Mouse (Mus musculus): ENCODE data around the gene Fhl3.
A peak's percentile ranks its signal among the peaks of the same experiment; 100 is the strongest.

Fhl3 gene

DNA sequence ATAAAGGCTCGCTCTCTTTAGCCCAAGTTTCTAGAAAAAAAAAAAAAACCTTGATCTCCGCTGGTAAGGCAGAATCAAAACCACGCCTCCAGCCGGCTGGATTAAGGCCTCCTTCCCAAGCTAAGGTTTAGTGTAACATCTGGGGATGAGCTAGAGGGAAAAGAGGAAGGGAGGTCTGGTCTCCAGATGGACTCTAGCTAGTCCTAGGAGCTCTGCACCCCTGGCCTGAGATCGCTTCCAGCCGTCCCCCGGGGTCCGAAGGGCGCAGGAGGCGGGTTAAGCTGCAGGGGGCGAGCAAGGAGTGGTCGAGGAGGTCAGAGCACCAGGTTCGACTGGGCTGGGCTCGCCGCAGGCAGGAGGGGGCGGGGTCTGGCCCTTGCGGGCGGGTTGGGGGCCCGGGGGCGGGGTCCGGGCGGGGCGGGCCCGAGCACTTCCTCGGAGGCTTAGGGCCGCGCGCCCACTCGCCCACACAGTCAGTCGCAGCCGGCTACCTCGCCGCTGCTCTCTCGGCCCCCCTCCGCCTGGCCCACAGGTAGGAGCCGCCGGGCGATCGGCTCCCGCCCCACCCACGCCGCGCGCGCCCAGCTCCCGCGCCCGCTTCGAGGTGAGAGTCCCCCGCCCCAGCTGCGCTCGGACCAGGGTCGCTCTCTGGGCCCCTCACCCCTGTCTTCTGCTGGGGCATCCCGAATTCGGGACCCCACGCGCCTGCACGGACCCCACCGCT, at the start of gene Fhl3:
Gene Fhl3, plus strand, starts transcription at position 454 of the 724 bp plus-strand sequence.
- peak; percentile 38 to 41 for DNase-seq

DNA sequence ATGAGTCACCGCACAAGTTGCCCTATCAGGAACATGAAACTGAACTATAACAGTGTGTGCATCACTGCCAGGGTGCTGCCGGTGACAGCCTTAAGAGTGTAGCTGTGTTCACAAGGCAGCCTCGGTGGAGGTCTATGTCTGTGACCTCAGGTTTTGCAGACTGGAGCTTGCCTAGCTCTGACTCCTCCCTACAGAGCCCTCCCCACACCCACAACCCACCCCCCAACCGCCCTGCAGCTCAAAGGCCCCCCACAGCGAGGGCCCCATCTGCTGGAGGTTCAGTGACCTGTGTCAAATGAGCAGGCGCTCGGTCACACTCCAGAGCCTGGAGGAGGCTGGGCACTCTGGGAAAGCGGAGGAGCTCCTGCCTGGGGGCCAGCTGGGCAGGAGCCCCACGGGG, 47.6 kb upstream of the Fhl3 start:
- DNase-seq, result no peak

DNA sequence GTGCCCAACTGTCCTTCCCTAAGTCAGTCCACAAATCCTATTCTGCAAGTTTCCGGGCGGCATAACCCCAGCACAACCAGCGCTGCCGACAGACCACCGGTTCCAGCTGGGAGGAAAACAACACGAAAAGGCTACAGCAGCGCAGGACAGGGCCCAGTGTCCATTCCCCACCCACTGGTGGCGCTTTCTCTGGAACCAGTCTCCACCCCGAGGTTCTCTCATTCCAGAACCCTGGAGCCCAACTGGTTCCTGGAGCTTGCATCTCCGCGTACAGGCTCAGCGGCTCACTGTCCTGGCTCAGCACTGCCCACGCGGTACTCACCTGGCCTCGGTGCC, 44.0 kb upstream of the Fhl3 start, which contains the start of gene Pou3f1:
Gene Pou3f1, plus strand, starts transcription at position 290 of the 336 bp plus-strand sequence.
- DNase-seq, result no peak

DNA sequence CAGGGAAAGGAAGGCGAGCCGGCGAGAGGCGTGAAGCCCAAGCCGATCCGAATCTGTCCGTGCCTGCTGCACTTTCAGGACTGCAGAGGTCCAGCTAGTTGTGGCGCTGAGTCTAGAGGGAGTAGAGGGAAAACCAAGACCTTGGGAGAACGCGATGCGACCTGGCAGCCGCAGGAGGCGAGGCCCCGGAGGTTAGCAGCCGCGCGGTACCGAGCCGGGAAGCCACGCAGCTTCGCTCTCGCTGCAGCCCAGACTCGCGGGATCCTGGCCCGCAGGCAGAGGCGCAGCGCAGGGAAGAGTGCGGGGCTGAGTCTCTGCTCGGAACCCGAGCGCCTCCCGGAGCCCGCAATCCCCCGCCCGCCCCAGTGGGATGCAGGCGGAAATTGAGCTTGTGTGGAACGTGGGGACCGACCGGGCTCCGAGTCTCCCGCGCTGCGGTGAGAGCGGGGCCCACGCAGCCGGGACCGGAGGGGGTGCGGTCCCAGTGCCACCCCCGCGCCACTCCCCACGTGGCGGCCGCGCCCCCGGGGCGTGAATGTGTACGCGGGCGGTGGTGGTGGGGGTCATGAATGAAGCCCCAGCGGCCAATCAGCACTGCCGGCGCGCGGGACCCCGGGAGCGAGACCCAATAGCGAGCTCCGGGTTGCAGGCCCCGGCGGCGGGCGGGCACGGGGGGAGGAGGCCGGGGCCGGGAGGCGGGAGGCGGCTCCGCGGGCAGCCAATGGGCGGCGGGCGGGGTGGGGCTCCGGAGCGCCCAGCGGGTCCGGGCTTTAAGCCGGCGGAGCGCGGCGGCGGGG, 43.4 kb upstream of the Fhl3 start:
- DNase-seq, result peak; percentile 77 to 79

DNA sequence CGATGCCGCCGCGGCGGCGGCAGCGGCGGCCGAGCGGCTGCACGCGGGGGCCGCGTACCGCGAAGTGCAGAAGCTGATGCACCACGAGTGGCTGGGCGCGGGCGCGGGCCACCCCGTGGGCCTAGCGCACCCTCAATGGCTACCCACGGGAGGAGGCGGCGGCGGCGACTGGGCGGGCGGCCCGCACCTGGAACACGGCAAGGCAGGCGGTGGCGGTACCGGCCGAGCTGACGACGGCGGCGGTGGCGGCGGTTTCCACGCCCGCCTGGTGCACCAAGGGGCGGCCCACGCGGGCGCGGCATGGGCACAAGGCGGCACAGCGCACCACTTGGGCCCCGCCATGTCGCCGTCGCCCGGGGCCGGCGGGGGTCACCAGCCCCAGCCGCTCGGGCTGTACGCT, 42.7 kb upstream of the Fhl3 start:
- no peak for DNase-seq

DNA sequence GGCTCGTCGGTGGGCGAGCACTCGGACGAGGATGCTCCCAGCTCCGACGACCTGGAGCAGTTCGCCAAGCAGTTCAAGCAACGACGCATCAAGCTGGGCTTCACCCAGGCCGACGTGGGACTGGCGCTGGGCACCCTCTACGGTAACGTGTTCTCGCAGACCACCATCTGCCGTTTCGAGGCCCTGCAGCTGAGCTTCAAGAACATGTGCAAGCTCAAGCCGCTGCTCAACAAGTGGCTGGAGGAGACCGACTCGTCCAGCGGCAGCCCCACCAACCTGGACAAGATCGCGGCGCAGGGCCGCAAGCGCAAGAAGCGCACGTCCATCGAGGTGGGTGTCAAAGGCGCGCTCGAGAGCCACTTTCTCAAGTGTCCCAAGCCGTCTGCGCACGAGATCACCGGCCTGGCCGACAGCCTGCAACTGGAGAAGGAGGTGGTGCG, 42.1 kb upstream of the Fhl3 start:
- DNase-seq, result no peak

DNA sequence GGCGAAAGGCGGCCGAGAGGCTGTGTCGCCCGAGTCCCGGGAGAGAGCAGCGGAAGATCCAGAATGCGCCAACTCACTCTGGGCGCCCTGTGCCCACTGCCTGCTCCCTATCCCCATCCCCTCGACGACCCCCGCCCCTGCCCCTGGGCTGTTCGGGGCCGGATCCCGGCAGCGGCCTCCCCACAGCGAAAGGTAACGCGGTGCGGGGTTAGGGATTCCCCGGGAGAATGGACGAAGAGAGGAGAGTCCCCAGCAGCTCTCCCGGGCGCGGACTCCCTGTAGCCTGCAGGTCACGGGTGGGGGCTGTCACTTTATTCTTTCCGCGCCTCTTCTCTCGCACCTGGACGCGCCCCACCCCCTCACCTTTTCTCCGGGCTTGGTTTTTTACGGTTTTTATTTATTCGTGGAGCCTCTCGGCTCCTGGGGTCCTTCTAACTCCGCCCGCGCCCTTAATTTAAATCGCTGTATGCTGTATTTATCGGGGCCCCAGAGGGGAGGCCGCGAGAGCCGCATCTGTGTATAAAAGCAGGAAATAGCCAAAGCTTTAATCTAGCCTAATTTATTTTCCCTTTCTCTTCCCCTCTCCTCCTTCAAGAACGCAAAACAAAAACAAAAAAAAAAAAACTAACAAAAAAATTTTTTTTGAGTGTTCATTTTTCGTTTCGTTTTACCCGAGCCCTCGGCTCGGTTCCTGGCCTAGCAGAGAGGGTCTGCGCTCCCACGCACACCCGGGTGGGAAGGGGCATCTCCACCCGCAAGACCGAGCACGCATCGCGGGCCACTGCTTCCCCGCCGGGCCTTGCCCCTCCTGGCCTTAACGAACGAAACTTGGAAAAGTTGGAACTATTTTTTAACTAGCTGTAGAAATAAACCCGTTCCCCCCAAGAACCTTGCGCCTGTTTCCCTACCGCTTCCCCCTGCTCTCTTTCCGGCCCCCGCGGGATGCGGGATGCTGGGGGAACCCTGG, 41.0 kb upstream of the Fhl3 start:
- DNase-seq, result no peak

DNA sequence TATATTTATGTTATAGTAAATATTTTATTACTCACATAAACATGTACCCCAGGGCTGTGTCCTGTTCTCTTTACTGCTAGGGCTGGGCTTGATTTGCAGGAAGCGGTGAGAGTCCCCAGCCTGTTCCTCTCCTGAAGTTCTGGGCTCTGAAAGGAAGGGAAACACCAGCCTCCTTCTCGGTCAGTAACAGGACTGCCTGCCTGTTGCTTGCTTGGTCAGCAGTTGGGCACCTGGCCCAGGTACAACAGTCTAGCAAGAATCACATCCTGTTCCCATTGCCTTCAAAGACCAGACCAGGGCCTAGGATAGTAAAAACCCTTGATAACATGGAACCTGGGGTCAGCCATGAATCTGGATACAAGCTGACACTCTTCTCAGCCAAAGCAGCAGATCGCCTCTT, 39.9 kb upstream of the Fhl3 start:
- DNase-seq, result no peak

DNA sequence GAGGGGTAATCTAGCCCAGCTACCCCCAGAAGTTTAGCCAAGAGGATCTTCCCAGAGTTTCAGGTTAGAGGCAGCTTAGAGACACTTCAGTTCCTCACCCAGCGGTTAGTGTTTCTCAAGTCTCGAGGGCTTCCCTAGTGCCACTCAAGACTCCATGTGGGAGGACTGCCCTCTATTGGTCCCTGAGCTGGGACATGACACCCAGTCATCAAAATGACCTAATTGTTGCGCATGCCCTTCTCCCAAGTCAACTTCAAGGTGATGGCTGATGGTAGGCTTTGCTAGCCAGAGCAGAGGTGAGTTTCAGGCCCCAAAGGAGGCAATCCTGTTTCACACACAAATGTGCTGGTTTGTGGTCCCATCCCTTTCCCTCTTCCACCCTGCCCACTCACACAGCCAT, 37.5 kb upstream of the Fhl3 start:
- DNase-seq, result peak in 1 of 2 experiments; percentile 48

DNA sequence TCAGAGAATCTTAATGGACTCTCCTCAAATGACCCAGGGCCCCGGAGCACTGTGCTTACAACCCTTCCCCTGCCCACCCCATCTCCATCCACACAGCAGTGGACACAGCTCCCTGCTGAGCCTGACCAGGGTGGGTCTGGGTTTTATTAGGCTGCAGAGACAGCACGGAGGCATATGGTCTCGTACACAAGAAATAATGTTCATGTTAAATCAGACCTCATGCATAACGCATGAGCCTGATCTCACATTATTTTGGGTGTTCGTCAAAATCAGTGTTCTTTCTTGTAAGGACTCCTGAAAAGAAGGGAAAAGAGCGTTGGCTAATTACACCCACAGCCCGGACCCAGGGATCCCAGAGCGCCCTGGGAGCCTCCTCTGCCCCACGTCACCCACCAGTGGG, 36.3 kb upstream of the Fhl3 start:
- no peak for DNase-seq

DNA sequence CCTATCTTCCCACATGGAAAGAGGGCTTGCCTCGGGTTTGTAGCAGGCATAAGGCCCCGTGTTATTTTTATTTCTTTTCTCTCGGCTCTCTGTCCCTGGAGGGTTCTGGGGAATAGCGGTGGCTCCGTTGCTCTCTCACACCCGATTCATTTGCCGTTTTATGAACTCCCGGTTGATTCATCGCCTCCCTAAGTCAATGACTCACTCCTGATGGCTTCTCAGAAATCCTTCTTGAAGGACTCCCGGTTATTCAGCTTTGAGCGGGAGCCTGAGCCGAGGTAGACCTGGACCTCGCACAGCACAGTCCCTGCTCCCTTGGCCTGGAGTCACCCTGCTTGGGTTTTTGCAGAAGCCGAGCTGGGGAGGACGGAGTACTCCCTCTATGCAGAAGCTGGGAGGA, 35.9 kb upstream of the Fhl3 start:
- no peak for DNase-seq

DNA sequence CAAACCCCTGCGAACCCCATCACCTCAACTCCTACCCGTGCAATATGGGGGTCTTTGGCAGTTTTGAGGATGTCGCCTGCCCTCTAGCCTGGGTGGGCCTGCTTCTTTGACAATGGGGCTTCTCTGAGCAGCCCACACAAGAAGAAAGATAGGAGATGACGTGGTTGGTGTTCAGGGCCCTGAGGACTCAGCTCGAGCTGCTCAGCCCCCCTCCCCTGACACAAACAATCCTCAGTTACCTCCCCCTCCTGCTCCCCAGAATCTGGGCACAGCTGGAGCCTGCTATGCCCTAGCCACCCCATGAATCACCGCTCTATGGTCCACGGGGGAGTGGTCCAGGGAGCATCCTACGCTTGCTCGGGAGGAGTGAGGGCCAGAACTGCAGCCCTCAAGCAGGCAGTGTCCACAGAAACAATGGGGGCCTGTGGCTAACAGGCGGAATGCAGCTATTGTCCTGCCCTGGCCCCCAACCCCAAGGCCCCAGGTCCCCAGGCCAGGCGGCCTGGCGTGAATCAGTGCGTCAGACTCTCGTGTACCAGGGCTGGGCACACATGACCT, 32.9 kb upstream of the Fhl3 start:
- no peak for DNase-seq

DNA sequence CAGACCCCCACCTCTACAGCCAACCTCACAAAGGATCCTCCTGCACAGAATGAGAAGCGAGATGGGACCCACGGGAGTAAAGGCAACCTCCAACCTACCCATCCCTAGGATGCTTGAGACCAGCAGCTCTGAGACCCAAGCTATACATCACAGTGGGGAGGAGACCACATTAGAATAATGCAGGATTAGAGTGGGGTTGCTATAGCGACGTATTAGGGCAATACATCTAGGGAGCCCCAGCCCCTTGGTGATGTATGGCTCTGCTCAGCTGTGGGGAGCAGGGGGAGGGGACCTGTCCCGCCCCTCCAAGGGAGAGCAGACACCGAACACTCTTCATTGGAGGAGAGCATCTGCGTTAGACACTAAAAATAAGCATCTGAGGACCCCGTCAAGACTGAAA, 32.4 kb upstream of the Fhl3 start:
- no peak for DNase-seq

DNA sequence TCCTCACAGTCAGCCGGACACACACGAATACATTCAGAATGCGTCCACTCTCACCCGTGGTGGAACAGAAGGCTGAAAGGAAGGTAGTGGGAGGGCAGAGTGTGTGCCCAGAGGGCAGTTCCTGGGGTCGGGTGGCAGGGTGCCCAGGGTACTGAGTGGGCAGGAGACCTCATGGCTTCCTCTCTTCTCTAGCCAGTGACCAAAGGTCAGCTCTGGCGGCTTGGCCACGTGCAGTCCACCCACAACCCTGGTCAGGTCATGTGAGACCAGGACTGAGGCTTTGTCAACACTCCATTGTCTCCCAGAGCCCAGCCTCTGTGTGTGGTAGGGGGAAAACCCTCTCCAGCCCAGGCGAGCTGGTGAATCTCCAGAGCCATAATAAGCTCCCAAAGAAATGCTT, 30.3 kb upstream of the Fhl3 start:
- DNase-seq, result no peak

DNA sequence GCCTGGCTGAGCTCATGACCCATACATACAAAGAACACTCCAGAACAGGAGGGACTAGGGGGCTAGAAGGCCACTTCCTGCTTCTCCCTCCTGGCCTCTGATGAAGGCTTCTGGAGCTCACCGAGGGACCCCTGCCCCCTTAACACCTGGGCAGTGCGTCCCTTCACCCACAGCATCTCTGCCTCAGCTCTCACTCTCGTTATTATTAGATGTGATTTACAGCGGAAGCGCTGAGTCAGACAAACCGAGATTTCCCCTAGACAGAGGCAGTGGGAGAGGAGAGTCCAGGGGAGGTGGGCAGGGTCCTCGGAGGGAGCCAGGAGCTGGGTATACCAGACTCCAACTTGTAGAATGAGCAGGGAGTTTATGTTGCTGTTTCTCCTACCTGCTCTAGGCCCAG, 28.9 kb upstream of the Fhl3 start:
- no peak for DNase-seq

DNA sequence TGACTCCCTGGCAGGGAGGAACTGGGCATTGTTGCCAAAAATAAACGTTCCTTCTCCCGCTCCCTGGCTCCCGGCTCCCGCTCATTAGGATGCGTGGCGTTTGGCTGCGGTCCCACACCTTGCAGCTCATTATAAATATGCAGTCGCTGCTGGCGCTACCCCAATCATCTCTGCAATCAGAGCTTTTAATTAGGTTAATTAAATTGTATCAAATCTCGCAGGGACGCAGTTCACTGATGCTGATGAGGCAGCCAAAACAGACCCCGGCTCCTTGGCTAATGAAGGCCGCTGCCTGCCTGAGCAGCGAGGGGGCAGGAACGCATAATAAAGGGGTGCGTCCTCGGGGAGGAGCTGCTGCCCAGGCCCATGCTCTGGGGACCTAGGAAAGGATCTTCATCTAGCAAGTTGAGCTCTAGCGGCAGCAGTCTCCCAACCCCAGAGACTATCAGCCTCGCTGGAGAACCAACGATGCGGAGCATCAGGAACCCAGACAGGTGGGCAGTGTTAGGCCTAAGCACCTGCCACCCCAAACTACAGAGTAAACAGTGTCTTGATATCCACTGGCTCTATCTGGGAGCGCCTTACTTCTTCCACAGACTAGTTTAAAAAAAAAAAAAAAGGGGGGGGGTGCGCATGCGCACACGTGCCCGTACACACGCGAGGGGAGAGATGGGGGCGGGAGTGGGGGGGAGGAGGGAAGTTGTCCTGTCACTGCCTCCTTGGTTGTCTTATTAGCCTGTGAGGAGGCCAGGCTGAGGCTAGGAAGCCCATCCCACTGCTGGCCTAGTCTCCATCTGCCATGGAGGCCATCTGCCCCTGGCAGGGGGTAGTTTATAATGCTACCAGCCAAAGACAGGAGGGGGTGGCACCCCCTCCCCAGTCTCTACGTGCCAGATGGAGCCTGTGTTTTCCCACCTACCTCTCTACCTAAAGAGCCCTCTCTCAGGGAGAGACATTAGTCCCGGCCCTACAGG, 27.9 kb upstream of the Fhl3 start:
- no peak for DNase-seq

DNA sequence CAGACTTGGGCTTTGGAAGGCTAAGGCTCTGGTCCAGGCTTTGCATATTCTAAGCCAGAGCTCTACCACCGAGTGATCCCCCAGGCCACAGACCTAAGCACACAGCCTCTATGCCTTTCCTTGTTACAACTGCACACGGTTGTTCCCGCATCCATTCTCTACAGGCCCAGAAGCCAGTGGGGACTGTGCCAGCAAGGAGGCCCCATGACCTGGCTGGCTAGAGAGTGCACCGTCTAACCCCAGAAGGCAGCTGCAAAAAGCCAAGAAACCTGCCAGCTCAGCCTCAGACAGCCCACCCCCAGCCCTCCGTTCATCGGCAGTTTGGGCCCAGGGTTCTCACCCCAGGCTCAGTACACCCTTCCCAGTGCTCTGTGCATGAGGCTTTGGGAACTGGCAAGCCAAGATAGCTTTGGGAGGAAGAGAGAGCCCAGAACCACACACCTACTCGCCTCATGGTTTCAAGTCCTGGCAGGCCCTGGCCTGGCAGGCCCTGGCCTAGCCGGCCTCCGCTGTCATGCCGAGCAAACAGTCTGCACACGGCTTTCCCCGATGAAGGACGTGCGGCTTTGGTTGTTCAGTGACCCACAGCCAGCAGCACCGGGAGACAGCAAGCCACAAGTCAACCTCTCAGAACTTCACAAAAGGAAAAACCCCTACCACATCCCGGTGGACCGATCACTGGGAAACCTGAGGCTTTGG, 26.0 kb upstream of the Fhl3 start:
- DNase-seq, result no peak

DNA sequence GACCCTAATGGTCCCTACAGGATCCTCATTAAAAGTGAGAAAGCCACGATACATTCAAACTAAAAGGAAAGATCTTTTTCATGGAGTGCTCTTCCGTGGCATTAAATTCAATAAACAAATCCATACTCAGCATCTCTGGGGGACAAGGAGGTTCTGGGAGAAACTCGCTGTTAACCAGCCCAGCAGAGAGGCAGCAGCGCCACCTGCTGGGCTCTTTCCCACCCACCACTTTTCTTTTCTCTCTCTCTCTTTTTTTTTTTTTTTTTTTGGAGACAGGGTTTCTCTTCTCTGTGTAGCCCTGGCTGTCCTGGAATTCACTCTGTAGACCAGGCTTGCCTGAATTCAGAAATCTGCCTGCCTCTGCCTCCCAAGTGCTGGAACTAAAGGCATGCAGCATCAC, 25.5 kb upstream of the Fhl3 start:
- DNase-seq, result peak in 1 of 2 experiments; percentile 29

DNA sequence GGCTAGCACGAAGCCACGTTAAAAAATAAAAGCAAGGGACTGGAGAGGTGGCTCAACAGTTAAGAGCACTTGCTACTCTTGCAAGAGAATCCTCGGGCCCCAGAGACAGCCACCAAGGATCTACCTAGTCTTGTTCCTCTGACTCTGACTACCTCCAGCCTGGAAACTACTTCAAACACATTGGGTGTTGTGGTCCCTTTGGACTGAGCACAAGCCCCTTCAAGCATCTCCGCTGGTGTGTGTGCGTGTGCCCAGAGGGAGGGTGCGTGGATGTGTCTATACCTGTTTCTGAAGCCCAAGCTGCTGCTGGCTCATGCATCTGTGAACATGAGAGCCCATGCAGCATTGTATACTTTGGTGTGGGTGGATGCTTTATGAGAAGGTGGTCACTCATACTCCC, 24.5 kb upstream of the Fhl3 start:
- no peak for DNase-seq

DNA sequence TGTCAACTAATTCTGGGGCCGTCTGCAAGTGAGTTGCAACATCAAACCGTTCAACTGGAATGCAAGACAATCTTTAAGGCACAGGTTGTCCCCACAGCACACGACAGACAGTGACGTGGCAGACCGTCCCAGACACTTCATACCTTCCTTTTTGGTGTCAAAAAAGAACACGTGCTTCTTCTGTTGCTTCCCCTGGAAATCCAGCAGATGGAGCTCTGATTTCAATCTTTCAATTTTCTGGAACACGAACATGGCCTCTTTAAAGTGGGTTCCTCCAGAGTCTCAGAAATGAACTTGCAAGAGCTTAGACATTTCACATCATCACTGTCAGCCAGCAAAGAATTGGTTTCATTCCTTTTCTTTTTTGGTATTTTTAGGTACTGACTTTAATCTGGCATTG, 18.2 kb upstream of the Fhl3 start:
- DNase-seq, result no peak

DNA sequence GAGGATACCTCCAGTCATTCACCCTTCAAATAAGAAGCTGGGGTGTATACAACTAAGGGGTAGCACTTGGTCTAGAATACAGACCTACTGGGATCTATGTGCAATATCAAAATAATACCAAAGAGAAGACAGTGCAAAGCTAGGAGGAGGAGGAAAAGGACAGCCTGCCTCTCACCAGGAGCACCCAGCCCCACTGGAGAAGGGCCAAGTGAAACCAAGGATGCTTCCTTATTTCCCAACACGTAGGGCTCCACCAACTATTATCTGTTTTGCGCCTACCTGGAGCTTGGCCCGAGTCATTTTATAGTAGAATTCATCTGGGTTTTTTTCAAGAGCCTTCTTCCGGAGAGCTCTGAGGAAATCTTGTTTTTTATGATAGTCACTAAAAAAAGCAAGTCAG, 17.0 kb upstream of the Fhl3 start:
- no peak for DNase-seq
